8 mouse cellular contexts compared by ENCODE assay signal in genomic region chr17:34631647-34632046, GRCm38 (mm10). TPM values are rescaled to one million over a fixed set of nuclear protein-coding genes. Genes with fewer than 3 reads are reported as not detected.
DNase-seq lines count a peak whose midpoint lies in the region; ATAC-seq lines count a peak whose summit lies in the region.

No protein-coding gene starts in this region.

- H3K4me3 ChIP-seq in heart, embryonic 15.5 days: peak overlapping the region; percentile 44
- H3K4me3 ChIP-seq in brown adipose tissue, adult 24 weeks (ENCODE audit: insufficient read depth, low read depth, low read length): peak overlapping the region; percentile 37
- peak overlapping the region; percentile 83 for H3K4me3 ChIP-seq in hindbrain, embryonic 10.5 days
- peak overlapping the region; percentile 35 for H3K4me3 ChIP-seq in midbrain, embryonic 12.5 days

- H3K9me3 ChIP-seq in heart, embryonic 15.5 days (replicated peaks): no peaks in the 10 kb centered on the region
- H3K9me3 ChIP-seq in hindbrain, embryonic 10.5 days: no peaks in the 10 kb centered on the region
- H3K9me3 ChIP-seq in midbrain, embryonic 12.5 days: no peaks in the 10 kb centered on the region

- intact Hi-C loops in gastrocnemius, postnatal 14 days (cut with DNase I; ENCODE audit: low total_unique reads): no loop called here

- H3K9ac ChIP-seq in heart, embryonic 15.5 days: 0 out of 2 replicates have a peak overlapping the region, but pooled peaks have one; percentile 32
- H3K9ac ChIP-seq in midbrain, embryonic 12.5 days (replicated peaks): peak overlapping the region; percentile 46

- H3K4me2 ChIP-seq in heart, embryonic 15.5 days: peak overlapping the region; percentile 97
- H3K4me2 ChIP-seq in midbrain, embryonic 12.5 days (replicated peaks): peak overlapping the region; percentile 91

- no peak overlapping the region; the same call in 1 of the 2 replicates for H3K27ac ChIP-seq in heart, embryonic 15.5 days
- peak overlapping the region; percentile 27; the same call in 1 of the 2 replicates for H3K27ac ChIP-seq in brown adipose tissue, adult 24 weeks (replicated peaks; ENCODE audit: low read depth, low read length)
- peak overlapping the region; percentile 64 for H3K27ac ChIP-seq in hindbrain, embryonic 10.5 days
- no peak overlapping the region for H3K27ac ChIP-seq in midbrain, embryonic 12.5 days (replicated peaks)

- no peak for ATAC-seq in heart, embryonic 15.5 days (replicated peaks; ENCODE audit: insufficient number of reproducible peaks, insufficient read depth, low FRiP score, low read depth)
- ATAC-seq in midbrain, embryonic 12.5 days (ENCODE audit: low FRiP score, low read depth): no peak

- H3K27me3 ChIP-seq in heart, embryonic 15.5 days: peaks cover 66% of the 10 kb centered on the region
- peaks cover 68% of the 10 kb centered on the region for H3K27me3 ChIP-seq in hindbrain, embryonic 10.5 days (ENCODE audit: insufficient read depth, poor library complexity, severe bottlenecking)
- H3K27me3 ChIP-seq in midbrain, embryonic 12.5 days: peaks cover 51% of the 10 kb centered on the region

- no peaks in the 10 kb centered on the region for H3K36me3 ChIP-seq in heart, embryonic 15.5 days
- no peaks in the 10 kb centered on the region for H3K36me3 ChIP-seq in hindbrain, embryonic 10.5 days
- H3K36me3 ChIP-seq in midbrain, embryonic 12.5 days: no peaks in the 10 kb centered on the region

- peaks cover 45% of the 10 kb centered on the region for H3K4me1 ChIP-seq in heart, embryonic 15.5 days (replicated peaks)
- H3K4me1 ChIP-seq in brown adipose tissue, adult 24 weeks (ENCODE audit: control insufficient read depth, insufficient read depth, insufficient read length, low read length): peaks cover 5% of the 10 kb centered on the region
- H3K4me1 ChIP-seq in hindbrain, embryonic 10.5 days (replicated peaks): peaks cover 63% of the 10 kb centered on the region
- H3K4me1 ChIP-seq in midbrain, embryonic 12.5 days: peaks cover 50% of the 10 kb centered on the region

- WGBS in heart, embryonic 15.5 days: 9% methylated on average over 12 of the region's 12 CpGs
- WGBS in hindbrain, embryonic 10.5 days: 4% methylated on average over 12 of the region's 12 CpGs
- WGBS in midbrain, embryonic 12.5 days: 4% methylated on average over 11 of the region's 12 CpGs

- no peak for DNase-seq in heart, adult 11 months
- no peak for DNase-seq in hindbrain, embryonic 10.5 days (ENCODE audit: low spot score)
- no peak for DNase-seq in gastrocnemius, postnatal 14 days
- no peak for DNase-seq in adipocyte (ENCODE audit: low spot score)
- no peak for DNase-seq in spleen, postnatal 10 days (ENCODE audit: low spot score in 2 of 2)

RNA-seq across cellular contexts. Expression of gene Prrt1, which starts 2.3 kb away (rescaled TPM):
- polyA plus RNA-seq in heart, embryonic 15.5 days (2015; fragmentation: Nextera tagmentation; extraction: Ambion mirVana): 0.42 and 1.2 TPM in 2 replicates
- not detected in 2 replicates for polyA plus RNA-seq in brown adipose tissue, adult 24 weeks (2012; ENCODE audit: insufficient read depth, insufficient read length, missing spikeins)
- 0.58 and 1.4 TPM in 2 replicates for polyA plus RNA-seq in hindbrain, embryonic 10.5 days (2016; fragmentation: Nextera tagmentation; extraction: Ambion mirVana)
- polyA plus RNA-seq in midbrain, embryonic 12.5 days (2016; fragmentation: Nextera tagmentation; extraction: Ambion mirVana): 3.9 and 4.2 TPM in 2 replicates
- total RNA-seq in gastrocnemius, postnatal 14 days (2021): under 1 TPM; 0.27 to 0.47 TPM

RNA-seq across cellular contexts. Expression of gene Ppt2, which starts 3.3 kb away (rescaled TPM):
- polyA plus RNA-seq in heart, embryonic 15.5 days (2015; fragmentation: Nextera tagmentation; extraction: Ambion mirVana): 22.9 and 24.8 TPM in 2 replicates
- polyA plus RNA-seq in brown adipose tissue, adult 24 weeks (2012; ENCODE audit: insufficient read depth, insufficient read length, missing spikeins): 30.2 and 32.3 TPM in 2 replicates
- polyA plus RNA-seq in hindbrain, embryonic 10.5 days (2016; fragmentation: Nextera tagmentation; extraction: Ambion mirVana): 22.7 and 28.7 TPM in 2 replicates
- polyA plus RNA-seq in midbrain, embryonic 12.5 days (2016; fragmentation: Nextera tagmentation; extraction: Ambion mirVana): 21.3 and 23.8 TPM in 2 replicates
- total RNA-seq in gastrocnemius, postnatal 14 days (2021): 10 to 100 TPM; 35.7 to 38.9 TPM

RNA-seq across cellular contexts. Expression of gene Fkbpl, which starts 12.9 kb away (rescaled TPM):
- 10.7 and 12.9 TPM in 2 replicates for polyA plus RNA-seq in heart, embryonic 15.5 days (2015; fragmentation: Nextera tagmentation; extraction: Ambion mirVana)
- polyA plus RNA-seq in brown adipose tissue, adult 24 weeks (2012; ENCODE audit: insufficient read depth, insufficient read length, missing spikeins): 11.1 and 26.4 TPM in 2 replicates
- polyA plus RNA-seq in hindbrain, embryonic 10.5 days (2016; fragmentation: Nextera tagmentation; extraction: Ambion mirVana): 19.4 and 19.6 TPM in 2 replicates
- polyA plus RNA-seq in midbrain, embryonic 12.5 days (2016; fragmentation: Nextera tagmentation; extraction: Ambion mirVana): 16.4 and 18.1 TPM in 2 replicates
- 1 to 10 TPM; 4.6 to 6.4 TPM for total RNA-seq in gastrocnemius, postnatal 14 days (2021)

RNA-seq across cellular contexts. Expression of gene Atf6b, which starts 15.3 kb away (rescaled TPM):
- polyA plus RNA-seq in heart, embryonic 15.5 days (2015; fragmentation: Nextera tagmentation; extraction: Ambion mirVana): 39.6 and 54.5 TPM in 2 replicates
- polyA plus RNA-seq in brown adipose tissue, adult 24 weeks (2012; ENCODE audit: insufficient read depth, insufficient read length, missing spikeins): 16.2 and 17.1 TPM in 2 replicates
- polyA plus RNA-seq in hindbrain, embryonic 10.5 days (2016; fragmentation: Nextera tagmentation; extraction: Ambion mirVana): 111 and 118 TPM in 2 replicates
- 116 and 121 TPM in 2 replicates for polyA plus RNA-seq in midbrain, embryonic 12.5 days (2016; fragmentation: Nextera tagmentation; extraction: Ambion mirVana)
- 10 to 100 TPM in 1 of 2 experiments, 1 to 10 TPM in 1; 8.9 to 11.0 TPM for total RNA-seq in gastrocnemius, postnatal 14 days (2021)

RNA-seq across cellular contexts. Expression of gene Egfl8, which starts 15.9 kb away (rescaled TPM):
- polyA plus RNA-seq in heart, embryonic 15.5 days (2015; fragmentation: Nextera tagmentation; extraction: Ambion mirVana): 1.3 and 2.2 TPM in 2 replicates
- 1.4 TPM in 1 of 2 replicates, not detected in the other for polyA plus RNA-seq in brown adipose tissue, adult 24 weeks (2012; ENCODE audit: insufficient read depth, insufficient read length, missing spikeins)
- 6.0 and 6.1 TPM in 2 replicates for polyA plus RNA-seq in hindbrain, embryonic 10.5 days (2016; fragmentation: Nextera tagmentation; extraction: Ambion mirVana)
- polyA plus RNA-seq in midbrain, embryonic 12.5 days (2016; fragmentation: Nextera tagmentation; extraction: Ambion mirVana): 4.5 and 6.0 TPM in 2 replicates
- 10 to 100 TPM in 1 of 2 experiments, 1 to 10 TPM in 1; 5.4 to 11.1 TPM for total RNA-seq in gastrocnemius, postnatal 14 days (2021)

Comparison
In these comparisons a context has a peak if more than half of its experiments do, and no peak if none do; other contexts are left out.
1. H3K27ac ChIP-seq: peak in brown adipose tissue, adult 24 weeks (single experiment) and hindbrain, embryonic 10.5 days (single experiment); none in heart, embryonic 15.5 days (single experiment) and midbrain, embryonic 12.5 days (single experiment).
2. Peak in every context shown above with its lines, with median percentiles within 50 percentile points of each other: H3K4me3 ChIP-seq.